Mouse (Mus musculus) kidney, embryonic 14.5 days (tissue): ENCODE results near the gene Rfx1. TPM values are rescaled to one million over a fixed set of nuclear protein-coding genes. Genes with fewer than 3 reads are reported as not detected.
A peak's percentile ranks its signal among the peaks of the same experiment; 100 is the strongest.

ENCODE experiments used
- ATAC-seq: fragments of 200-750 bp; cut with Nextera tagmentation; 2 replicates; pipeline ENCODE4 v1.8.0; 2017; ENCODE audit warnings: moderate number of reproducible peaks, mild to moderate bottlenecking, moderate TSS enrichment, moderate library complexity; ENCODE audit not compliant: low FRiP score, low TSS enrichment
- H3K27ac ChIP-seq: fragments of 300-500 bp; sonication (generic); 2 replicates; pipeline ENCODE4 v1.5.1; 2014; ENCODE audit warnings: low read depth, mild to moderate bottlenecking, low read length, moderate library complexity, mixed read lengths
- H3K27me3 ChIP-seq: fragments of 300-500 bp; sonication (generic); 2 replicates; pipeline ENCODE4 v1.6.1; 2014; ENCODE audit warnings: mild to moderate bottlenecking, low read length; ENCODE audit not compliant: control insufficient read depth, insufficient read depth
- H3K36me3 ChIP-seq: fragments of 300-500 bp; sonication (generic); 2 replicates; pipeline ENCODE4 v1.6.1; 2014; ENCODE audit warnings: low read length, mixed read lengths; ENCODE audit not compliant: control insufficient read depth, insufficient read depth
- H3K4me1 ChIP-seq: fragments of 300-500 bp; sonication (generic); 2 replicates; pipeline ENCODE4 v1.6.1; 2014; ENCODE audit warnings: low read length, mixed read lengths; ENCODE audit not compliant: control insufficient read depth, insufficient read depth
- H3K4me2 ChIP-seq: fragments of 300-500 bp; sonication (generic); replicated peaks from 2 replicates; pipeline ENCODE4 v1.6.1; 2014; ENCODE audit warnings: low read depth, mild to moderate bottlenecking, low read length
- H3K4me3 ChIP-seq: fragments of 300-500 bp; sonication (generic); 2 replicates; pipeline ENCODE4 v1.5.1; 2014; ENCODE audit warnings: mild to moderate bottlenecking, low read length
- H3K9ac ChIP-seq: fragments of 300-500 bp; sonication (generic); 2 replicates; pipeline ENCODE4 v1.6.1; 2014; ENCODE audit warnings: low read depth, mild to moderate bottlenecking, low read length, moderate library complexity
- H3K9me3 ChIP-seq: fragments of 300-500 bp; sonication (generic); 2 replicates; pipeline ENCODE4 v1.6.1; 2016; ENCODE audit warnings: low read length; ENCODE audit not compliant: control insufficient read depth
- WGBS: fragments of 180-500 bp; shearing (Covaris S2); extraction: QIAGEN DNeasy Blood & Tissue Kit; methylation state at CpG from one replicate; pipeline ENCODE4 v1.1.7; 2014; 5-methylcytosine and 5-hydroxymethylcytosine counted together
- polyA plus RNA-seq: library from polyadenylated mRNA; unstranded; fragments of >200 nt; fragmentation: Nextera tagmentation; extraction: Ambion mirVana; gene quantifications from 2 replicates; pipeline ENCODE4 v1.2.1, GENCODE M21; 2014

Gene Rfx1
- polyA plus RNA-seq, 1 experiment from 2014 or later = 13.7 TPM

DNA sequence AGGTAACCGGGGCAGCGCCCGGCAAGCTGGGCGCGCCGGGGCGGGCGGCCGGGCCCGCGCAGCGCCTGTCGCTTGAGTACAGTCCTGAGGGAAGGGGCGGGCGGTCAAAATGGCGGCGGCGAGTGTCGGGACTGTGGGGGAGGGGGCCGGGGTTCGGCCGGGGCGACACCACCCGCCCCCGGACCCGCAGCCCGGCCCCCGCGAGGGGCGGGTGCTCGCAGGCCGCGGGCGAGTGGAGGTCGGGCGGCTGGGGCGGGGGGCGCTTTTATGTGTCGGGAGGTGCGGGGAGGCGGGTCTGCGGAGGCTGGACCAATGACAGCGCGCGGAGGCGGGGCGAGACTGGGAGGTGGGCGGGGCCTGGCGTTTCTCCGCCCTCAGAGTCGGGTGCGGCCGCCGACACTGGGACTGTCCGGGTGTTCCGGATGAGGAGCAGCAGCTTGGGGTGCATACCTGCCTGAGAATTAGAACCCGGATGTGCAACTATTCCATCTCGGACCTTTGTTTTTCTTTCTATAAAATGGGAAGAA is 476 bp downstream of the Rfx1 start:
- peak overlapping the region; percentile 52 for H3K4me2 ChIP-seq
- peak overlapping the region; percentile 92 for H3K4me3 ChIP-seq
- H3K9ac ChIP-seq = peak overlapping the region; percentile 92
- H3K27ac ChIP-seq = peak overlapping the region; percentile 99
- H3K27me3 ChIP-seq = no peaks in the 10 kb centered on the region
- H3K9me3 ChIP-seq = no peaks in the 10 kb centered on the region
- ATAC-seq = peak; percentile 75
- peaks cover 26% of the 10 kb centered on the region for H3K4me1 ChIP-seq
- WGBS = under 1% methylated on average over 53 of the region's 58 CpGs
- H3K36me3 ChIP-seq = no peaks in the 10 kb centered on the region

DNA sequence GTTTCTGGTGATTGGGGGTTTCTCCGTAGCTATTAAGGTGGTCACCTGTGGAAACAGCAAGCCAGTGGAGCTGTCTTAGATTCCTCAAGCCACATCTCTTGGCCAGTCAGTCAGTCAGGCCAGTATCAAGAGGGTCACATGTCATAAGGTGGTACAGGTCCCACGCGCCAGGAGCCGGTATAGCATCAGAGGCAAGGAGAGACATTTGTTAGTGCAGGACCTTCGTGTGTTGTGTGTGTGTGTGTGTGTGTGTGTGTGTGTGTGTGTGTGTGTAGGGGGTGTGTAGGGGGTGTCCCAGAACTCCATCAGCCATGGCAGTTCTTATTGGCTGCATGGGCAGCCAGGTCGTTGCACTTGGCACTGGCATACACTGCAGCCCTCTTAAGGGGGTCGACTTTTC is 1.3 kb downstream of the Rfx1 start:
- 77% methylated on average over 7 of the region's 7 CpGs for WGBS
- no peaks in the 10 kb centered on the region for H3K27me3 ChIP-seq
- H3K4me2 ChIP-seq = peak overlapping the region; percentile 52
- H3K36me3 ChIP-seq = no peaks in the 10 kb centered on the region
- peak overlapping the region; percentile 92; the same call in 1 of the 2 replicates for H3K9ac ChIP-seq
- H3K9me3 ChIP-seq = no peaks in the 10 kb centered on the region
- no peak for ATAC-seq
- no peak overlapping the region for H3K27ac ChIP-seq
- H3K4me3 ChIP-seq = peak overlapping the region; percentile 92
- H3K4me1 ChIP-seq = peaks cover 27% of the 10 kb centered on the region

GRCm38 (mm10) chr8:84068316-84069035 is 1.8 kb downstream of the Rfx1 start:
- Histone ChIP-seq H3K36me3 (no peaks in the 10 kb centered on the region), H3K27me3 (no peaks in the 10 kb centered on the region), H3K9ac (no peak overlapping the region), H3K9me3 (no peaks in the 10 kb centered on the region), H3K4me2 (0 out of 2 replicates have a peak overlapping the region, but pooled peaks have one; percentile 8), H3K27ac (no peak overlapping the region), H3K4me1 (peaks cover 32% of the 10 kb centered on the region), H3K4me3 (no peak overlapping the region)
- 43% methylated on average over 12 of the region's 12 CpGs for WGBS
- ATAC-seq = no peak

DNA sequence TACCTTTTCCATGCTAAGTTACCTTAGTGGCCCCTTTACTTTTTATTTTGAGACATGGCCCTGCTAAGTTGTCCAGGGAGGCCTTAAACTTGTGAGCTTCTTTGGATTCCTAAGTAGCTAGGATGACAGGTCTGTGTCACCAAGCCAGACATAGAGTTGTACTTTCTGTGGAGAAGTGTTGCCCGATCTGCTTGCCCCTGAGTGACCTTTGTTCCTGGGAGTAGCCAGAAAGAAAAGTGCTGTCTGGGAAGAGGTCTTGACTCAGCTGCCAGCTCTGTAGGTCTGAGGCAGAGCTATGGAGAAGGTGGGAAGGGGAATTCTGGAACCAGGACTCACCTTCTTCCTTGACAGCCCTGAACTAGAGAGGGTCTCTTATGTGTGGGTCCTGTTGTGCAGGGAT is 2.5 kb downstream of the Rfx1 start:
- no peaks in the 10 kb centered on the region for H3K9me3 ChIP-seq
- no peak overlapping the region for H3K4me3 ChIP-seq
- no peaks in the 10 kb centered on the region for H3K27me3 ChIP-seq
- 13% methylated on average over 1 of the region's 1 CpGs for WGBS
- no peaks in the 10 kb centered on the region for H3K36me3 ChIP-seq
- H3K9ac ChIP-seq = no peak overlapping the region; the same call in 1 of the 2 replicates
- ATAC-seq = no peak
- H3K4me1 ChIP-seq = peaks cover 36% of the 10 kb centered on the region
- H3K27ac ChIP-seq = no peak overlapping the region
- no peak overlapping the region for H3K4me2 ChIP-seq

GRCm38 (mm10) chr8:84069750-84070149 is 3.1 kb downstream of the Rfx1 start:
- Histone ChIP-seq H3K27ac (no peak overlapping the region), H3K4me1 (peaks cover 36% of the 10 kb centered on the region), H3K9ac (no peak overlapping the region), H3K36me3 (peaks cover 4% of the 10 kb centered on the region; the same call in 1 of the 2 replicates), H3K9me3 (no peaks in the 10 kb centered on the region), H3K4me3 (no peak overlapping the region), H3K4me2 (no peak overlapping the region), H3K27me3 (no peaks in the 10 kb centered on the region)
- WGBS = 73% methylated on average over 2 of the region's 2 CpGs
- no peak for ATAC-seq

GRCm38 (mm10) chr8:84070241-84070640 is 3.6 kb downstream of the Rfx1 start:
- H3K4me1 ChIP-seq = peaks cover 36% of the 10 kb centered on the region
- WGBS = 90% methylated on average over 5 of the region's 5 CpGs
- ATAC-seq = no peak
- no peak overlapping the region for H3K9ac ChIP-seq
- H3K27me3 ChIP-seq = no peaks in the 10 kb centered on the region
- H3K9me3 ChIP-seq = no peaks in the 10 kb centered on the region
- no peak overlapping the region for H3K4me3 ChIP-seq
- H3K4me2 ChIP-seq = no peak overlapping the region
- peaks cover 4% of the 10 kb centered on the region; the same call in 1 of the 2 replicates for H3K36me3 ChIP-seq
- H3K27ac ChIP-seq = no peak overlapping the region

DNA sequence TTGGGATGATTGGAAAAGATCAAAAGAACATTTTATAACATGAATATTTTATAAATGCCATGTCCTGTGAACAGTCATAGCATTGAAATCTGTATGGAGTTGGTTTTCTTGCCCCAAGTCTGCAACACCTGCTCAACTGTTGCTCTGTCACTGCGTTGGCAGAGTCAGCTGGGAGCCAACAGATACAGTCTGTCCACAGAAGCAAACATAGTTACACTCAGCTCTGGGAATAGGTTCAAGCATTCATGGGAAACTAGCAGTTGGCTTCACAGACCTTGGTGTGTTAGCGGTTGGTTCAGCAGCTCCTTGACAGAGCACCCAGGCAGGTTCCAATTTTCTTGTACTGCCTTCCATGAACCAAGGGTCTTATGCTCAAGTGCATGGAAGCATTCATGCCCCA is 4.0 kb downstream of the Rfx1 start:
- no peak for ATAC-seq
- H3K4me1 ChIP-seq = peaks cover 36% of the 10 kb centered on the region

GRCm38 (mm10) chr8:84071921-84072320 is 5.3 kb downstream of the Rfx1 start:
- Histone ChIP-seq H3K9ac (no peak overlapping the region), H3K36me3 (peaks cover 9% of the 10 kb centered on the region; the same call in 1 of the 2 replicates), H3K4me3 (no peak overlapping the region), H3K9me3 (no peaks in the 10 kb centered on the region), H3K4me2 (no peak overlapping the region), H3K27me3 (no peaks in the 10 kb centered on the region), H3K4me1 (peaks cover 36% of the 10 kb centered on the region), H3K27ac (no peak overlapping the region)
- no peak for ATAC-seq
- WGBS = 60% methylated on average over 3 of the region's 3 CpGs

More for the DNA sequence above, 4.0 kb downstream of the Rfx1 start:
- Histone ChIP-seq H3K4me2 (no peak overlapping the region), H3K4me3 (no peak overlapping the region), H3K9me3 (no peaks in the 10 kb centered on the region), H3K27ac (no peak overlapping the region), H3K9ac (no peak overlapping the region), H3K27me3 (no peaks in the 10 kb centered on the region), H3K36me3 (peaks cover 4% of the 10 kb centered on the region; the same call in 1 of the 2 replicates)
- 93% methylated on average over 2 of the region's 2 CpGs for WGBS

DNA sequence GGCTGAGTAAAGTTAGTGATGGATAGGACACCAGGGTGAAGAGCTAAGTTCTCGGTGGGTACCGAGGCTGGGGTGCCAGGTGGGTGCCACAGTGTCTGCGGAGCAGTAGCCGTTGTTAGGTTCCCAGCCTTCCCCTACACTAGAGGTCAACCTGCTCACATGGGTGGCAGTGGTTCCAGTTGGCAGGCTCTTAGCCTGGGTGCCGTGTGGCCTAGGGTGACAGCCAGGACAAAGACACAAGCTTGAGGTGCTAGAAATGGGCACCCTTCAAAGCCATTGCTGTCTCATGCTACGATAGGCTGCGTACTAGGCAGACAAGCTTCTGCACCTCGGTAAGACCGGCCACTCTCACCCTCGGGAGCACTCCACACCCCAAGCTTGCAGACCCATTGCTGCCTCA is 5.7 kb downstream of the Rfx1 start:
- no peak overlapping the region for H3K9ac ChIP-seq
- H3K27me3 ChIP-seq = no peaks in the 10 kb centered on the region
- no peak overlapping the region for H3K27ac ChIP-seq
- 90% methylated on average over 10 of the region's 10 CpGs for WGBS
- H3K4me1 ChIP-seq = peaks cover 36% of the 10 kb centered on the region
- H3K4me2 ChIP-seq = no peak overlapping the region
- ATAC-seq = no peak
- no peaks in the 10 kb centered on the region for H3K9me3 ChIP-seq
- H3K36me3 ChIP-seq = peaks cover 9% of the 10 kb centered on the region; the same call in 1 of the 2 replicates
- no peak overlapping the region for H3K4me3 ChIP-seq
